Comparison of ENCODE assay signal across 9 mouse cellular contexts in the genomic region with DNA sequence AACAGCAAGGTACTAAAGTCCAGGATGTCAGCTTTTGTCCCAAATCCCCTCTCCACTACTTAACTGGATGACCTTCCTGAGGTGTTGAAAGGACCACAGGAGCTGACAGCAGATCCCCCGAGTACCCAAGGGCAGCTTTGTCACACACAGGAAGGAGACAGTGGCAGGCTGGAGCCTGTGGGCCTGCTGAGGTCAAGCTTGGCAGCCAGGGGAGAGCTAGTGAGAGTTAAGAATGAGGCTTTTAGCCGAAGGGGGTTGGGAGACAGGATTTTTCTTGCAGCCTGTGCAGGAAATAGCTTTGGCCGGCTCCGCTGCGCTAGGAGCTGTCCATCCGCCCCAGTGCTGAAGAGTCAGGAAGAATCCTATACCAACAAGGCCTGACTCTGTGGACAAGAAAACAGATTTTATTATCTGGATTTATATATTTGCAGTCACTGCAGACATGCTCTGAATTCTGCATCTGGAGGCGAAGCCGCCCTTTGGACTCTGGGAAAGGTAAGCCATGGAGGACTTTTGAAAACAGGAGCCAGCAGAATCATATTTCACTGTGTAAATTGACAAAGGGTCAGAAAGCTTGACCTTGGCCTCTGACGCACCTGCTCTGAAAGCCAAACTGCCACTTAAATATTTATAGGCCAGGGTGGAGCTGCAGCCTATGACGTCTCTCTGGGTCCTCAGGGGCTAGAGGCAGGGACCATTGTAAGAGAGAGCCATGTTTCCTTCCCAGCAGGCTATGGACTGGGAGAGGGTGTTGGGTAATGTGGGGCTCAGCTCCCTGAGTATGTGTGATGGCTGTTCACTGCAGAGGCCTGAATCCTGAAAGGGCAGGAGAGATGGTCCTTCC. TPM values are rescaled to one million over a fixed set of nuclear protein-coding genes. Genes with fewer than 3 reads are reported as not detected.
A peak's percentile ranks its signal among the peaks of the same experiment; 100 is the strongest.
DNase-seq lines count a peak whose midpoint lies in the region; ATAC-seq and TF ChIP-seq lines count a peak whose summit lies in the region.
"Had no signal": no experiment of that assay in that cellular context is flagged by ENCODE, and none has a peak within 500 bp of the region (broad histone marks: within the 10 kb centered on the region; RNA-seq: fewer than 3 reads in every experiment).

No protein-coding gene starts in this region.

- no peaks in the 10 kb centered on the region for H3K36me3 ChIP-seq in hindbrain, embryonic 14.5 days (replicated peaks; ENCODE audit: control insufficient read depth, insufficient read depth)
- no peaks in the 10 kb centered on the region for H3K36me3 ChIP-seq in liver, adult 2 months (ENCODE audit: control insufficient read depth, insufficient read depth, low read length)
- H3K36me3 ChIP-seq: lung, embryonic 15.5 days had no signal

- H3K27ac ChIP-seq in hindbrain, embryonic 14.5 days, result no peak overlapping the region
- H3K27ac ChIP-seq in liver, adult 2 months (replicated peaks; ENCODE audit: insufficient read depth, low read depth, low read length), result no peak overlapping the region
- H3K27ac ChIP-seq: lung, embryonic 15.5 days had no signal

- ATAC-seq in hindbrain, embryonic 14.5 days (ENCODE audit: low FRiP score), result no peak

- 24% methylated on average over 10 of the region's 10 CpGs for WGBS in hindbrain, embryonic 14.5 days
- WGBS in liver, adult 2 months, result 4% methylated on average over 10 of the region's 10 CpGs

- H3K4me3 ChIP-seq in hindbrain, embryonic 14.5 days (replicated peaks; ENCODE audit: low read length), result no peak overlapping the region
- H3K4me3 ChIP-seq in liver, adult 2 months (ENCODE audit: insufficient read depth, low read depth, low read length), result no peak overlapping the region
- H3K4me3 ChIP-seq: lung, embryonic 15.5 days had no signal

- no peaks in the 10 kb centered on the region for H3K79me2 ChIP-seq in liver, adult 2 months (ENCODE audit: control insufficient read depth, insufficient read depth, low read length)

- no peaks in the 10 kb centered on the region; the same call in 1 of the 2 replicates for H3K4me1 ChIP-seq in hindbrain, embryonic 14.5 days (replicated peaks; ENCODE audit: control insufficient read depth, insufficient read depth, low read length)
- no peaks in the 10 kb centered on the region for H3K4me1 ChIP-seq in liver, adult 2 months (ENCODE audit: control insufficient read depth, insufficient read depth, low read length)
- H3K4me1 ChIP-seq: lung, embryonic 15.5 days had no signal

- H3K4me2 ChIP-seq in hindbrain, embryonic 14.5 days (replicated peaks), result no peak overlapping the region
- H3K4me2 ChIP-seq: lung, embryonic 15.5 days had no signal

- no peaks in the 10 kb centered on the region for H3K27me3 ChIP-seq in hindbrain, embryonic 14.5 days (ENCODE audit: control insufficient read depth, insufficient read depth, low read length)
- H3K27me3 ChIP-seq in liver, adult 2 months (ENCODE audit: control insufficient read depth, insufficient read depth, low read length), result no peaks in the 10 kb centered on the region
- H3K27me3 ChIP-seq: lung, embryonic 15.5 days had no signal

- peak; percentile 55 to 56 for DNase-seq in layer of hippocampus, postnatal 10 days (ENCODE audit: low spot score in 2 of 2)
- no peak for DNase-seq in layer of hippocampus, postnatal 14 days (ENCODE audit: low spot score in 2 of 2)
- peak; percentile 73 to 78 for DNase-seq in adrenal gland, postnatal 36 days
- DNase-seq in hindbrain, embryonic 14.5 days (ENCODE audit: low spot score), result peak; percentile 78
- peak; percentile 15 for DNase-seq in liver, adult 2 months (ENCODE audit: extremely low read depth, low read depth, low spot score)
- peak; percentile 69 for DNase-seq in ovary, postnatal 36 days (ENCODE audit: low spot score)
- no peak for DNase-seq in cerebellum, adult 9-10 months
- DNase-seq in left cerebral cortex, adult 8-10 months (ENCODE audit: low spot score in 2 of 2), result no peak

- no peaks in the 10 kb centered on the region for H3K9me3 ChIP-seq in hindbrain, embryonic 14.5 days (ENCODE audit: control insufficient read depth, low read length)
- H3K9me3 ChIP-seq: lung, embryonic 15.5 days had no signal

- no peak for TF ChIP-seq POLR2A in liver, adult 2 months (IDR thresholded peaks at IDR 0.05; ENCODE audit: extremely low read depth, insufficient read depth, low read length)

- H3K9ac ChIP-seq in hindbrain, embryonic 14.5 days, result no peak overlapping the region
- H3K9ac ChIP-seq in liver, adult 2 months (ENCODE audit: low read depth, low read length), result no peak overlapping the region
- H3K9ac ChIP-seq: lung, embryonic 15.5 days had no signal

- no peak for TF ChIP-seq CTCF in liver, adult 2 months (IDR thresholded peaks at IDR 0.05; ENCODE audit: low read depth, low read length)

RNA-seq across cellular contexts. Expression of a gene that starts 35.9 kb away (rescaled TPM):
- total RNA-seq in layer of hippocampus, postnatal 10 days (2021), result 10 to 100 TPM; 91.4 to 98.4 TPM
- 100 to 1,000 TPM; 121 to 132 TPM for total RNA-seq in layer of hippocampus, postnatal 14 days (2021)
- total RNA-seq in adrenal gland, postnatal 36 days (2021), result 1 to 10 TPM; 3.9 to 5.4 TPM
- polyA plus RNA-seq in hindbrain, embryonic 14.5 days (2014; fragmentation: Nextera tagmentation; extraction: Ambion mirVana), result 8.1 and 8.9 TPM in 2 replicates
- total RNA-seq in liver, adult 2 months (2014; rRNA removed), result not detected in 2 replicates
- polyA plus RNA-seq in liver, adult 2 months (2012; rRNA removed), result not detected in 2 replicates
- 100 to 1,000 TPM; 101 to 129 (median 109) TPM for total RNA-seq in left cerebral cortex, adult 8-10 months (2022)

Comparison
In these comparisons a context has a peak if more than half of its experiments do, and no peak if none do; other contexts are left out.
1. DNase-seq: peak in layer of hippocampus, postnatal 10 days (2 of 2), adrenal gland, postnatal 36 days (2 of 2), hindbrain, embryonic 14.5 days (single experiment), liver, adult 2 months (single experiment) and ovary, postnatal 36 days (single experiment); none in layer of hippocampus, postnatal 14 days (0 of 2), cerebellum, adult 9-10 months (single experiment) and left cerebral cortex, adult 8-10 months (0 of 2).
2. RNA of a gene that starts 35.9 kb away (total RNA-seq): 121 to 132 TPM in layer of hippocampus, postnatal 14 days, 101 to 129 TPM in left cerebral cortex, adult 8-10 months and 91.4 to 98.4 TPM in layer of hippocampus, postnatal 10 days; 3.9 to 5.4 TPM in adrenal gland, postnatal 36 days and not detected in liver, adult 2 months; every median in the first group is over 10 times any median in the second.